Mouse (Mus musculus) forebrain, embryonic 12.5 days (tissue): ENCODE results near the gene Epha7. TPM values are rescaled to one million over a fixed set of nuclear protein-coding genes. Genes with fewer than 3 reads are reported as not detected.

ENCODE experiments used
- ATAC-seq: fragments of 200-750 bp; cut with Nextera tagmentation; 2 replicates; pipeline ENCODE4 v1.8.0; 2017; ENCODE audit warnings: moderate TSS enrichment; ENCODE audit not compliant: low FRiP score
- H3K27ac ChIP-seq: fragments of 300-500 bp; sonication (generic); 2 replicates; pipeline ENCODE4 v1.5.1; 2016; ENCODE audit warnings: mild to moderate bottlenecking
- H3K27me3 ChIP-seq: fragments of 300-500 bp; sonication (generic); 2 replicates; pipeline ENCODE4 v1.6.1; 2016; ENCODE audit warnings: mild to moderate bottlenecking
- H3K36me3 ChIP-seq: fragments of 300-500 bp; sonication (generic); replicated peaks from 2 replicates; pipeline ENCODE4 v1.6.1; 2016; ENCODE audit warnings: mild to moderate bottlenecking
- H3K4me1 ChIP-seq: fragments of 300-500 bp; sonication (generic); 2 replicates; pipeline ENCODE4 v1.6.1; 2016
- H3K4me2 ChIP-seq: fragments of 300-500 bp; sonication (generic); 2 replicates; pipeline ENCODE4 v1.6.1; 2016; ENCODE audit warnings: mild to moderate bottlenecking, moderate library complexity
- H3K4me3 ChIP-seq: fragments of 300-500 bp; sonication (generic); replicated peaks from 2 replicates; pipeline ENCODE4 v1.5.1; 2016; ENCODE audit warnings: mild to moderate bottlenecking
- H3K9ac ChIP-seq: fragments of 300-500 bp; sonication (generic); 2 replicates; pipeline ENCODE4 v1.6.1; 2016; ENCODE audit warnings: mild to moderate bottlenecking
- H3K9me3 ChIP-seq: fragments of 300-500 bp; sonication (generic); 2 replicates; pipeline ENCODE4 v1.6.1; 2016
- WGBS: fragments of 180-500 bp; shearing (Covaris S2); methylation state at CpG from one replicate; pipeline ENCODE4 v1.1.7; 2016; 5-methylcytosine and 5-hydroxymethylcytosine counted together
- polyA plus RNA-seq: library from polyadenylated mRNA; unstranded; fragments of >200 nt; fragmentation: Nextera tagmentation; extraction: Ambion mirVana; gene quantifications from 2 replicates; pipeline ENCODE4 v1.2.1, GENCODE M21; 2016

The Epha7 gene
- polyA plus RNA-seq, 1 experiment from 2014 or later, result 53.9 TPM

GRCm38 (mm10) chr4:28998462-28999286 lies 185.7 kb downstream of the Epha7 start:
- H3K36me3 ChIP-seq, result no peaks in the 10 kb centered on the region
- H3K27ac ChIP-seq, result no peak overlapping the region
- no peak overlapping the region for H3K4me3 ChIP-seq
- WGBS, result 69% methylated on average over 3 of the region's 3 CpGs
- no peaks in the 10 kb centered on the region for H3K4me1 ChIP-seq
- ATAC-seq, result no peak
- H3K9me3 ChIP-seq, result no peaks in the 10 kb centered on the region
- no peak overlapping the region for H3K9ac ChIP-seq
- H3K4me2 ChIP-seq, result no peak overlapping the region
- no peaks in the 10 kb centered on the region for H3K27me3 ChIP-seq

- Histone ChIP-seq H3K9me3 (no peaks in the 10 kb centered on the region), H3K9ac (no peak overlapping the region), H3K27me3 (no peaks in the 10 kb centered on the region), H3K27ac (no peak overlapping the region), H3K4me1 (no peaks in the 10 kb centered on the region), H3K4me3 (no peak overlapping the region), H3K36me3 (no peaks in the 10 kb centered on the region), H3K4me2 (no peak overlapping the region)
- WGBS, result 86% methylated on average over 2 of the region's 2 CpGs
- no peak for ATAC-seq
Measured at GRCm38 (mm10) chr4:28999287-28999595, 186.3 kb downstream of the Epha7 start.

- Histone ChIP-seq H3K36me3 (no peaks in the 10 kb centered on the region), H3K4me3 (no peak overlapping the region), H3K27me3 (no peaks in the 10 kb centered on the region), H3K27ac (no peak overlapping the region), H3K4me2 (no peak overlapping the region), H3K4me1 (no peaks in the 10 kb centered on the region), H3K9ac (no peak overlapping the region), H3K9me3 (no peaks in the 10 kb centered on the region)
- ATAC-seq, result no peak
- 94% methylated on average over 3 of the region's 3 CpGs for whole genome bisulfite sequencing
Measured at GRCm38 (mm10) chr4:29010333-29010732, 197.4 kb downstream of the Epha7 start.
